Mouse (Mus musculus) embryonic facial prominence, embryonic 10.5 days (tissue): ENCODE data around the gene Gm17617. TPM values are rescaled to one million over a fixed set of nuclear protein-coding genes. Genes with fewer than 3 reads are reported as not detected.
"Not testable (repeated sequence)": the region's sequence is repeated elsewhere in the genome, so short reads cannot be mapped to it uniquely, and the experiment has no call there.

Experiments
- DNase-seq: peaks from one replicate; pipeline ENCODE4 v3.0.0-alpha.2; 2017; ENCODE audit warnings: low spot score
- H3K27ac ChIP-seq: fragments of 300-500 bp; sonication (generic); replicated peaks from 2 replicates; pipeline ENCODE4 v1.5.1; 2016; ENCODE audit warnings: mild to moderate bottlenecking
- H3K27me3 ChIP-seq: fragments of 300-500 bp; sonication (generic); replicated peaks from 2 replicates; pipeline ENCODE4 v1.6.1; 2016; ENCODE audit warnings: low read depth, mild to moderate bottlenecking; ENCODE audit not compliant: poor library complexity, severe bottlenecking
- H3K36me3 ChIP-seq: fragments of 300-500 bp; sonication (generic); replicated peaks from 2 replicates; pipeline ENCODE4 v1.6.1; 2016; ENCODE audit warnings: mild to moderate bottlenecking, moderate library complexity
- H3K4me1 ChIP-seq: fragments of 300-500 bp; sonication (generic); 2 replicates; pipeline ENCODE4 v1.6.1; 2016
- H3K4me3 ChIP-seq: fragments of 300-500 bp; sonication (generic); 2 replicates; pipeline ENCODE4 v1.5.1; 2016; ENCODE audit warnings: mild to moderate bottlenecking, moderate library complexity
- H3K9me3 ChIP-seq: fragments of 300-500 bp; sonication (generic); 2 replicates; pipeline ENCODE4 v1.6.1; 2016; ENCODE audit warnings: mild to moderate bottlenecking
- WGBS: fragments of 180-500 bp; shearing (Covaris S2); methylation state at CpG from one replicate; pipeline ENCODE4 v1.1.7; 2016; 5-methylcytosine and 5-hydroxymethylcytosine counted together
- polyA plus RNA-seq: library from polyadenylated mRNA; unstranded; fragments of >200 nt; fragmentation: Nextera tagmentation; extraction: Ambion mirVana; gene quantifications from 2 replicates; pipeline ENCODE4 v1.2.1, GENCODE M21; 2016

Gm17617 gene
- polyA plus RNA-seq, 1 experiment from 2014 or later: not detected

- Histone ChIP-seq H3K4me3 (no peak overlapping the region), H3K4me1 (peaks cover 13% of the 10 kb centered on the region), H3K27me3 (no peaks in the 10 kb centered on the region), H3K27ac (no peak overlapping the region), H3K36me3 (peaks cover 25% of the 10 kb centered on the region), H3K9me3 (no peaks in the 10 kb centered on the region)
- WGBS: 91% methylated on average over 4 of the region's 4 CpGs
- DNase-seq: no peak
Measured at GRCm38 (mm10) chr13:55107116-55107515, 26.2 kb downstream of the Gm17617 start.

GRCm38 (mm10) chr13:55105953-55106691 is 27.2 kb downstream of the Gm17617 start:
- 28% methylated on average over 8 of the region's 8 CpGs for WGBS
- peaks cover 25% of the 10 kb centered on the region for H3K36me3 ChIP-seq
- H3K4me1 ChIP-seq: peaks cover 13% of the 10 kb centered on the region
- H3K9me3 ChIP-seq: peaks cover 3% of the 10 kb centered on the region; the same call in 1 of the 2 replicates
- peak overlapping the region; percentile 89 for H3K4me3 ChIP-seq
- peak overlapping the region; percentile 92 for H3K27ac ChIP-seq
- no peaks in the 10 kb centered on the region for H3K27me3 ChIP-seq
- DNase-seq: peak; percentile 13

- peaks cover 3% of the 10 kb centered on the region; the same call in 1 of the 2 replicates for H3K9me3 ChIP-seq
- WGBS: under 1% methylated on average over 65 of the region's 66 CpGs
- H3K27me3 ChIP-seq: no peaks in the 10 kb centered on the region
- peak within 1 kb of the TSS; percentile 92 for H3K27ac ChIP-seq
- peak; percentile 97 for DNase-seq
- peaks cover 25% of the 10 kb centered on the region for H3K36me3 ChIP-seq
- H3K4me3 ChIP-seq: peak within 1 kb of the TSS; percentile 89
- H3K4me1 ChIP-seq: peaks cover 13% of the 10 kb centered on the region
Measured at GRCm38 (mm10) chr13:55105045-55105952, 28.0 kb downstream of the Gm17617 start, which contains the start of gene Zfp346. TSS of gene Zfp346 (plus strand) at chr13:55105311.

GRCm38 (mm10) chr13:55103351-55103750 is 30.0 kb downstream of the Gm17617 start:
- Histone ChIP-seq H3K27me3 (no peaks in the 10 kb centered on the region), H3K4me1 (peaks cover 26% of the 10 kb centered on the region), H3K27ac (no peak overlapping the region), H3K4me3 (no peak overlapping the region), H3K36me3 (peaks cover 12% of the 10 kb centered on the region), H3K9me3 (peaks cover 3% of the 10 kb centered on the region; the same call in 1 of the 2 replicates)
- DNase-seq: no peak
- WGBS: 74% methylated on average over 2 of the region's 2 CpGs

- WGBS: 96% methylated on average over 3 of the region's 3 CpGs
Measured at GRCm38 (mm10) chr13:55102366-55102765, 31.0 kb downstream of the Gm17617 start.

GRCm38 (mm10) chr13:55101627-55102026 is 31.7 kb downstream of the Gm17617 start:
- no peak for DNase-seq
- Histone ChIP-seq H3K36me3 (no peaks in the 10 kb centered on the region), H3K4me1 (peaks cover 25% of the 10 kb centered on the region), H3K4me3 (no peak overlapping the region), H3K27me3 (no peaks in the 10 kb centered on the region), H3K9me3 (peaks cover 3% of the 10 kb centered on the region; the same call in 1 of the 2 replicates), H3K27ac (no peak overlapping the region)
- WGBS: 96% methylated on average over 11 of the region's 11 CpGs

More at GRCm38 (mm10) chr13:55102366-55102765, 31.0 kb downstream of the Gm17617 start:
- DNase-seq: no peak
- Histone ChIP-seq H3K4me3 (no peak overlapping the region), H3K27me3 (no peaks in the 10 kb centered on the region), H3K27ac (no peak overlapping the region), H3K36me3 (peaks cover 2% of the 10 kb centered on the region), H3K9me3 (peaks cover 3% of the 10 kb centered on the region; the same call in 1 of the 2 replicates), H3K4me1 (peaks cover 26% of the 10 kb centered on the region)

- peaks cover 3% of the 10 kb centered on the region; the same call in 1 of the 2 replicates for H3K9me3 ChIP-seq
- peak within 1 kb of the TSS; percentile 95 for H3K27ac ChIP-seq
- H3K36me3 ChIP-seq: no peaks in the 10 kb centered on the region
- H3K27me3 ChIP-seq: no peaks in the 10 kb centered on the region
- under 1% methylated on average over 75 of the region's 81 CpGs for WGBS
- H3K4me1 ChIP-seq: peaks cover 14% of the 10 kb centered on the region
- peak within 1 kb of the TSS; percentile 86 for H3K4me3 ChIP-seq
- peak; percentile 94 for DNase-seq
Measured at GRCm38 (mm10) chr13:55099726-55100478, 33.4 kb downstream of the Gm17617 start, which contains the start of gene Uimc1. TSS of gene Uimc1 (minus strand) at chr13:55100300.

- Histone ChIP-seq H3K4me1 (peaks cover 14% of the 10 kb centered on the region), H3K27ac (peak overlapping the region; percentile 95), H3K36me3 (no peaks in the 10 kb centered on the region), H3K27me3 (no peaks in the 10 kb centered on the region), H3K9me3 (peaks cover 3% of the 10 kb centered on the region; the same call in 1 of the 2 replicates), H3K4me3 (peak overlapping the region; percentile 86)
- peak; percentile 33 for DNase-seq
- WGBS: 40% methylated on average over 20 of the region's 20 CpGs
Measured at GRCm38 (mm10) chr13:55099066-55099725, 34.2 kb downstream of the Gm17617 start.

- H3K4me1 ChIP-seq: peaks cover 14% of the 10 kb centered on the region
- WGBS: 90% methylated on average over 3 of the region's 3 CpGs
- H3K27ac ChIP-seq, H3K9me3 ChIP-seq, DNase-seq, H3K36me3 ChIP-seq, H3K27me3 ChIP-seq, H3K4me3 ChIP-seq: not testable (repeated sequence)
Measured at GRCm38 (mm10) chr13:55097841-55098240, 35.5 kb downstream of the Gm17617 start.

- Histone ChIP-seq H3K27ac (no peak overlapping the region), H3K9me3 (no peaks in the 10 kb centered on the region), H3K27me3 (no peaks in the 10 kb centered on the region), H3K4me3 (no peak overlapping the region), H3K4me1 (no peaks in the 10 kb centered on the region), H3K36me3 (peaks cover 28% of the 10 kb centered on the region)
- no peak for DNase-seq
- 93% methylated on average over 4 of the region's 4 CpGs for WGBS
Measured at GRCm38 (mm10) chr13:55092588-55092987, 40.8 kb downstream of the Gm17617 start.
